Mouse (Mus musculus): ENCODE data around the gene Cd81. TPM values are rescaled to one million over a fixed set of nuclear protein-coding genes. Genes with fewer than 3 reads are reported as not detected.
A peak's percentile ranks its signal among the peaks of the same experiment; 100 is the strongest.

The Cd81 gene
- 225 and 250 TPM in 2 replicates for polyA plus RNA-seq (2016; fragmentation: Nextera tagmentation; extraction: Ambion mirVana)

- H3K4me3 ChIP-seq = peak within 1 kb of the TSS; percentile 92
- WGBS = under 1% methylated on average over 37 of the region's 37 CpGs
- H3K27me3 ChIP-seq (ENCODE audit: poor library complexity, severe bottlenecking) = no peaks in the 10 kb centered on the region
- DNase-seq (ENCODE audit: extremely low spot score, low spot score) = peak; percentile 83
- no peaks in the 10 kb centered on the region for H3K9me3 ChIP-seq
- H3K4me1 ChIP-seq = peaks cover 51% of the 10 kb centered on the region
- H3K27ac ChIP-seq = peak within 1 kb of the TSS; percentile 95
- peaks cover 28% of the 10 kb centered on the region for H3K36me3 ChIP-seq (replicated peaks)
These were observed at the start of gene Cd81 for GRCm38 (mm10) chr7:143052626-143053007. TSS of gene Cd81 (plus strand) at chr7:143052739.

GRCm38 (mm10) chr7:143004727-143005343 is 47.7 kb upstream of the Cd81 start, which contains the start of gene Tspan32:
TSS of gene Tspan32 (plus strand) at chr7:143005046.
- Histone ChIP-seq H3K4me3 (peak within 1 kb of the TSS; percentile 23), H3K4me1 (peaks cover 26% of the 10 kb centered on the region), H3K36me3 (replicated peaks) (no peaks in the 10 kb centered on the region), H3K27me3 (ENCODE audit: poor library complexity, severe bottlenecking) (no peaks in the 10 kb centered on the region), H3K9me3 (no peaks in the 10 kb centered on the region), H3K27ac (peak within 1 kb of the TSS; percentile 71)
- 82% methylated on average over 4 of the region's 4 CpGs for WGBS
- no peak for DNase-seq (ENCODE audit: extremely low spot score, low spot score)

- Histone ChIP-seq H3K9me3 (no peaks in the 10 kb centered on the region), H3K36me3 (replicated peaks) (no peaks in the 10 kb centered on the region), H3K27me3 (ENCODE audit: poor library complexity, severe bottlenecking) (no peaks in the 10 kb centered on the region), H3K4me1 (peaks cover 26% of the 10 kb centered on the region), H3K27ac (peak overlapping the region; percentile 71), H3K4me3 (peak overlapping the region; percentile 23)
- no peak for DNase-seq (ENCODE audit: extremely low spot score, low spot score)
- 92% methylated on average over 6 of the region's 6 CpGs for WGBS
These were observed 47.0 kb upstream of the Cd81 start for GRCm38 (mm10) chr7:143005344-143006096.

GRCm38 (mm10) chr7:143006097-143006755 is 46.3 kb upstream of the Cd81 start:
- DNase-seq (ENCODE audit: extremely low spot score, low spot score) = no peak
- peak overlapping the region; percentile 71 for H3K27ac ChIP-seq
- no peaks in the 10 kb centered on the region for H3K9me3 ChIP-seq
- peaks cover 27% of the 10 kb centered on the region for H3K4me1 ChIP-seq
- no peaks in the 10 kb centered on the region for H3K27me3 ChIP-seq (ENCODE audit: poor library complexity, severe bottlenecking)
- WGBS = 83% methylated on average over 2 of the region's 2 CpGs
- no peaks in the 10 kb centered on the region for H3K36me3 ChIP-seq (replicated peaks)
- peak overlapping the region; percentile 23 for H3K4me3 ChIP-seq

- H3K4me1 ChIP-seq = peaks cover 32% of the 10 kb centered on the region
- DNase-seq (ENCODE audit: extremely low spot score, low spot score) = no peak
- H3K27me3 ChIP-seq (ENCODE audit: poor library complexity, severe bottlenecking) = no peaks in the 10 kb centered on the region
- no peaks in the 10 kb centered on the region for H3K36me3 ChIP-seq (replicated peaks)
- WGBS = 91% methylated on average over 8 of the region's 8 CpGs
- H3K9me3 ChIP-seq = no peaks in the 10 kb centered on the region
- H3K27ac ChIP-seq = peak overlapping the region; percentile 71
- H3K4me3 ChIP-seq = peak overlapping the region; percentile 23; the same call in 1 of the 2 replicates
These were observed 45.6 kb upstream of the Cd81 start for GRCm38 (mm10) chr7:143006756-143007598.

GRCm38 (mm10) chr7:143007599-143008369 is 44.8 kb upstream of the Cd81 start:
- Histone ChIP-seq H3K36me3 (replicated peaks) (no peaks in the 10 kb centered on the region), H3K4me3 (peak overlapping the region; percentile 18), H3K4me1 (peaks cover 32% of the 10 kb centered on the region), H3K27ac (peak overlapping the region; percentile 71), H3K9me3 (no peaks in the 10 kb centered on the region), H3K27me3 (ENCODE audit: poor library complexity, severe bottlenecking) (no peaks in the 10 kb centered on the region)
- WGBS = 42% methylated on average over 17 of the region's 17 CpGs
- peak; percentile 88 for DNase-seq (ENCODE audit: extremely low spot score, low spot score)

- no peak for DNase-seq (ENCODE audit: extremely low spot score, low spot score)
- WGBS = 67% methylated on average over 8 of the region's 8 CpGs
- H3K9me3 ChIP-seq = no peaks in the 10 kb centered on the region
- H3K36me3 ChIP-seq (replicated peaks) = no peaks in the 10 kb centered on the region
- peak overlapping the region; percentile 18 for H3K4me3 ChIP-seq
- peak overlapping the region; percentile 71 for H3K27ac ChIP-seq
- H3K27me3 ChIP-seq (ENCODE audit: poor library complexity, severe bottlenecking) = no peaks in the 10 kb centered on the region
- peaks cover 32% of the 10 kb centered on the region for H3K4me1 ChIP-seq
These were observed 44.1 kb upstream of the Cd81 start for GRCm38 (mm10) chr7:143008370-143008926.

- H3K27ac ChIP-seq = peak overlapping the region; percentile 71
- H3K4me1 ChIP-seq = peaks cover 35% of the 10 kb centered on the region
- no peaks in the 10 kb centered on the region for H3K27me3 ChIP-seq (ENCODE audit: poor library complexity, severe bottlenecking)
- H3K36me3 ChIP-seq (replicated peaks) = no peaks in the 10 kb centered on the region
- no peak overlapping the region for H3K4me3 ChIP-seq
- DNase-seq (ENCODE audit: extremely low spot score, low spot score) = no peak
- H3K9me3 ChIP-seq = no peaks in the 10 kb centered on the region
- WGBS = 62% methylated on average over 3 of the region's 4 CpGs
These were observed 43.4 kb upstream of the Cd81 start for GRCm38 (mm10) chr7:143008996-143009665.

GRCm38 (mm10) chr7:143009996-143010395 is 42.5 kb upstream of the Cd81 start:
- Histone ChIP-seq H3K27ac (no peak overlapping the region), H3K4me1 (peaks cover 35% of the 10 kb centered on the region)
- WGBS = 90% methylated on average over 4 of the region's 4 CpGs

GRCm38 (mm10) chr7:143011226-143011625 is 41.3 kb upstream of the Cd81 start:
- no peaks in the 10 kb centered on the region for H3K9me3 ChIP-seq
- H3K4me1 ChIP-seq = peaks cover 40% of the 10 kb centered on the region
- WGBS = 79% methylated on average over 1 of the region's 1 CpGs
- H3K4me3 ChIP-seq = no peak overlapping the region
- no peaks in the 10 kb centered on the region for H3K27me3 ChIP-seq (ENCODE audit: poor library complexity, severe bottlenecking)
- H3K27ac ChIP-seq = no peak overlapping the region
- H3K36me3 ChIP-seq (replicated peaks) = no peaks in the 10 kb centered on the region
- DNase-seq (ENCODE audit: extremely low spot score, low spot score) = no peak

More at GRCm38 (mm10) chr7:143009996-143010395, 42.5 kb upstream of the Cd81 start:
- no peak overlapping the region for H3K4me3 ChIP-seq
- no peaks in the 10 kb centered on the region for H3K36me3 ChIP-seq (replicated peaks)
- no peaks in the 10 kb centered on the region for H3K9me3 ChIP-seq
- no peaks in the 10 kb centered on the region for H3K27me3 ChIP-seq (ENCODE audit: poor library complexity, severe bottlenecking)
- DNase-seq (ENCODE audit: extremely low spot score, low spot score) = no peak

- 91% methylated on average over 5 of the region's 5 CpGs for WGBS
These were observed 40.2 kb upstream of the Cd81 start for GRCm38 (mm10) chr7:143012230-143012875.

More at GRCm38 (mm10) chr7:143012230-143012875, 40.2 kb upstream of the Cd81 start:
- no peaks in the 10 kb centered on the region for H3K27me3 ChIP-seq (ENCODE audit: poor library complexity, severe bottlenecking)
- no peak overlapping the region for H3K4me3 ChIP-seq
- H3K36me3 ChIP-seq (replicated peaks) = no peaks in the 10 kb centered on the region
- H3K9me3 ChIP-seq = no peaks in the 10 kb centered on the region
- DNase-seq (ENCODE audit: extremely low spot score, low spot score) = no peak
- peaks cover 40% of the 10 kb centered on the region for H3K4me1 ChIP-seq
- H3K27ac ChIP-seq = no peak overlapping the region

Data from forebrain, embryonic 10.5 days (tissue).